Mouse (Mus musculus) lung, postnatal 0 days (tissue): Measurements from ENCODE around the gene Hmcn2.

ENCODE experiments used
- CTCF ChIP-seq: IDR thresholded peaks from 2 replicates; pipeline ENCODE4 v1.5.1; 2016; ENCODE audit warnings: antibody characterized with exemption, mild to moderate bottlenecking
- EP300 ChIP-seq: IDR thresholded peaks from 2 replicates; pipeline ENCODE4 v1.6.1; 2016; ENCODE audit warnings: antibody characterized with exemption, mild to moderate bottlenecking, control low read depth

- TF ChIP-seq CTCF (no peak), EP300 (no peak)
Measured at GRCm38 (mm10) chr2:31303177-31303576, 11.0 kb upstream of the Hmcn2 start.
